Mouse (Mus musculus) stomach, embryonic 14.5 days (tissue): Measurements from ENCODE around the gene 4921539E11Rik. TPM values are rescaled to one million over a fixed set of nuclear protein-coding genes. Genes with fewer than 3 reads are reported as not detected.

ENCODE experiments used
- ATAC-seq: fragments of 200-750 bp; cut with Nextera tagmentation; 2 replicates; pipeline ENCODE4 v1.8.0; 2017; ENCODE audit warnings: low read depth, moderate TSS enrichment; ENCODE audit not compliant: insufficient number of reproducible peaks, insufficient read depth, low FRiP score
- H3K27ac ChIP-seq: fragments of 300-500 bp; sonication (generic); 2 replicates; pipeline ENCODE4 v1.5.1; 2014; ENCODE audit warnings: mild to moderate bottlenecking, low read length, moderate library complexity, mixed read lengths
- H3K27me3 ChIP-seq: fragments of 300-500 bp; sonication (generic); 2 replicates; pipeline ENCODE4 v1.6.1; 2014; ENCODE audit warnings: low read length, control low read depth, mixed read lengths; ENCODE audit not compliant: control insufficient read depth, insufficient read depth
- H3K36me3 ChIP-seq: fragments of 300-500 bp; sonication (generic); 2 replicates; pipeline ENCODE4 v1.6.1; 2014; ENCODE audit warnings: mild to moderate bottlenecking, control low read depth, low read length, moderate library complexity, mixed read lengths; ENCODE audit not compliant: control insufficient read depth, insufficient read depth
- H3K4me1 ChIP-seq: fragments of 300-500 bp; sonication (generic); 2 replicates; pipeline ENCODE4 v1.6.1; 2014; ENCODE audit warnings: low read length, control low read depth, mixed read lengths; ENCODE audit not compliant: control insufficient read depth, insufficient read depth
- H3K4me2 ChIP-seq: fragments of 300-500 bp; sonication (generic); replicated peaks from 2 replicates; pipeline ENCODE4 v1.6.1; 2014; ENCODE audit warnings: low read depth, low read length, control low read depth
- H3K4me3 ChIP-seq: fragments of 300-500 bp; sonication (generic); 2 replicates; pipeline ENCODE4 v1.5.1; 2014; ENCODE audit warnings: low read depth, low read length, control low read depth
- H3K9ac ChIP-seq: fragments of 300-500 bp; sonication (generic); replicated peaks from 2 replicates; pipeline ENCODE4 v1.6.1; 2014; ENCODE audit warnings: low read depth, mild to moderate bottlenecking, control low read depth, low read length, moderate library complexity, mixed read lengths
- H3K9me3 ChIP-seq: fragments of 300-500 bp; sonication (generic); 2 replicates; pipeline ENCODE4 v1.6.1; 2016; ENCODE audit warnings: low read depth, low read length, control low read depth; ENCODE audit not compliant: control insufficient read depth
- WGBS: fragments of 180-500 bp; shearing (Covaris S2); extraction: QIAGEN DNeasy Blood & Tissue Kit; methylation state at CpG from one replicate; pipeline ENCODE4 v1.1.7; 2014; 5-methylcytosine and 5-hydroxymethylcytosine counted together
- polyA plus RNA-seq: library from polyadenylated mRNA; unstranded; fragments of >200 nt; fragmentation: Nextera tagmentation; extraction: Ambion mirVana; gene quantifications from 2 replicates; pipeline ENCODE4 v1.2.1, GENCODE M21; 2014

4921539E11Rik gene
- polyA plus RNA-seq, 1 experiment from 2014 or later, result not detected

- Histone ChIP-seq H3K4me3 (peak within 1 kb of the TSS; percentile 59), H3K36me3 (no peaks in the 10 kb centered on the region), H3K9ac (peak within 1 kb of the TSS; percentile 65), H3K27me3 (no peaks in the 10 kb centered on the region), H3K4me1 (peaks cover 6% of the 10 kb centered on the region; the same call in 1 of the 2 replicates), H3K9me3 (no peaks in the 10 kb centered on the region), H3K4me2 (peak within 1 kb of the TSS; percentile 43), H3K27ac (peak within 1 kb of the TSS; percentile 94)
- under 1% methylated on average over 58 of the region's 61 CpGs for WGBS
- peak; percentile 99 for ATAC-seq
Observed at GRCm38 (mm10) chr4:103313587-103314525, 23.2 kb upstream of the 4921539E11Rik start, which contains the start of gene Oma1. Gene Oma1, plus strand, starts transcription at chr4:103313812.

- Histone ChIP-seq H3K4me3 (no peak overlapping the region), H3K36me3 (no peaks in the 10 kb centered on the region), H3K4me2 (no peak overlapping the region), H3K27me3 (no peaks in the 10 kb centered on the region), H3K4me1 (no peaks in the 10 kb centered on the region), H3K9ac (no peak overlapping the region), H3K9me3 (no peaks in the 10 kb centered on the region), H3K27ac (no peak overlapping the region)
- no peak for ATAC-seq
- WGBS, result 81% methylated on average over 1 of the region's 1 CpGs
Observed at GRCm38 (mm10) chr4:103303851-103304250, 13.2 kb upstream of the 4921539E11Rik start.

- Histone ChIP-seq H3K36me3 (no peaks in the 10 kb centered on the region), H3K4me3 (no peak overlapping the region), H3K27me3 (no peaks in the 10 kb centered on the region), H3K27ac (no peak overlapping the region), H3K9me3 (no peaks in the 10 kb centered on the region), H3K4me1 (no peaks in the 10 kb centered on the region), H3K9ac (no peak overlapping the region), H3K4me2 (no peak overlapping the region)
- ATAC-seq, result no peak
- WGBS, result 59% methylated on average over 10 of the region's 10 CpGs
Observed at GRCm38 (mm10) chr4:103299342-103299741, 8.7 kb upstream of the 4921539E11Rik start.

GRCm38 (mm10) chr4:103288342-103288741, 2.3 kb downstream of the 4921539E11Rik start:
- Histone ChIP-seq H3K27ac (no peak overlapping the region), H3K9ac (no peak overlapping the region), H3K4me1 (no peaks in the 10 kb centered on the region), H3K4me3 (no peak overlapping the region), H3K4me2 (no peak overlapping the region), H3K9me3 (no peaks in the 10 kb centered on the region), H3K36me3 (no peaks in the 10 kb centered on the region), H3K27me3 (no peaks in the 10 kb centered on the region)
- 84% methylated on average over 7 of the region's 7 CpGs for WGBS
- ATAC-seq, result no peak

GRCm38 (mm10) chr4:103273021-103273420, 17.6 kb downstream of the 4921539E11Rik start:
- H3K27me3 ChIP-seq, result no peaks in the 10 kb centered on the region
- WGBS, result 56% methylated on average over 6 of the region's 8 CpGs
- no peaks in the 10 kb centered on the region for H3K4me1 ChIP-seq
- no peak overlapping the region for H3K4me3 ChIP-seq
- ATAC-seq, result no peak
- no peak overlapping the region for H3K27ac ChIP-seq
- H3K9ac ChIP-seq, result no peak overlapping the region
- no peaks in the 10 kb centered on the region for H3K9me3 ChIP-seq
- H3K4me2 ChIP-seq, result no peak overlapping the region
- no peaks in the 10 kb centered on the region for H3K36me3 ChIP-seq

- Histone ChIP-seq H3K4me2 (no peak overlapping the region), H3K4me1 (no peaks in the 10 kb centered on the region), H3K27ac (no peak overlapping the region), H3K4me3 (no peak overlapping the region), H3K9me3 (no peaks in the 10 kb centered on the region), H3K27me3 (no peaks in the 10 kb centered on the region), H3K36me3 (no peaks in the 10 kb centered on the region), H3K9ac (no peak overlapping the region)
- WGBS, result 87% methylated on average over 4 of the region's 4 CpGs
- no peak for ATAC-seq
Observed at GRCm38 (mm10) chr4:103269336-103269735, 21.3 kb downstream of the 4921539E11Rik start.

GRCm38 (mm10) chr4:103265166-103265565, 25.5 kb downstream of the 4921539E11Rik start:
- H3K9ac ChIP-seq, result no peak overlapping the region
- 26% methylated on average over 2 of the region's 2 CpGs for WGBS
- ATAC-seq, result no peak
- H3K36me3 ChIP-seq, result no peaks in the 10 kb centered on the region
- no peaks in the 10 kb centered on the region for H3K9me3 ChIP-seq
- no peak overlapping the region for H3K4me2 ChIP-seq
- no peaks in the 10 kb centered on the region for H3K4me1 ChIP-seq
- H3K4me3 ChIP-seq, result no peak overlapping the region
- H3K27ac ChIP-seq, result no peak overlapping the region
- H3K27me3 ChIP-seq, result no peaks in the 10 kb centered on the region

- ATAC-seq, result no peak
- Histone ChIP-seq H3K4me2 (no peak overlapping the region), H3K4me3 (no peak overlapping the region), H3K27ac (no peak overlapping the region), H3K4me1 (no peaks in the 10 kb centered on the region), H3K9me3 (no peaks in the 10 kb centered on the region), H3K27me3 (no peaks in the 10 kb centered on the region), H3K9ac (no peak overlapping the region), H3K36me3 (no peaks in the 10 kb centered on the region)
- WGBS, result 12% methylated on average over 8 of the region's 8 CpGs
Observed at GRCm38 (mm10) chr4:103263812-103264396, 26.8 kb downstream of the 4921539E11Rik start.
